ENCODE assay signal across 12 mouse cellular contexts in the genomic region with DNA sequence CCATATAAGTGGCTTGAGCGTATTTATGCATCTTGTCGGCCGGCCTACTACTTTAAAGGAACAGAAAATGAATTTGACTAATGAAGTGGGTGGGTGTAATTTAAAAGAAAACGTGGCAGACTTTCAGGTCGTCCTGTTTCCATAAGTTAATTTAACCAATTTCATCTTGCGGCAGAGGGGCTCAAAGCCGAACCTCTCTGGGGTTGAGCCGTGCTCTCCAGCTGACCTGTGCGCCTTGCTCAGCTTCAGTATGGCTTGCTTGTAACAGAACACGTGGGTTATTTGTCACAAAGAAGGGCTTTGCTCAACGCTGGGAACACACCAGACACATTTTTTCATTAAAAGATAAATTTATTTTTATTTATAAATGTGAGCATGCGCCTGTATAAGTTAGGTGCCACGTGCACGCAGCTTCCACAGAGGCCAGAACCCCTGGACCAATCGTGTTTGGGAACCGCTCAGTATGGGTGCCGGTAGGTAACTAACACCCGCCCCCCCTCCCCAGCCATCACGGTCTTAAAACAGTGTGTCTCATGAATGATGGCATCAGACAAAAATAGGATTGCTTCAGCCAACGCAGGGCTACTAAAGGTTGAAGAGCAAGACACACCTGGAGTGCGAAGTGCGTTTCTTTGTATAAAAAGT.
DNase-seq lines count a peak whose midpoint lies in the region; ATAC-seq and TF ChIP-seq lines count a peak whose summit lies in the region.
"Had no signal": no experiment of that assay in that cellular context is flagged by ENCODE, and none has a peak within 500 bp of the region (broad histone marks: within the 10 kb centered on the region; RNA-seq: fewer than 3 reads in every experiment).

No protein-coding gene starts in this region.

- no peaks in the 10 kb centered on the region for H3K36me3 ChIP-seq in heart, embryonic 15.5 days
- no peaks in the 10 kb centered on the region for H3K36me3 ChIP-seq in liver, embryonic 15.5 days (replicated peaks)
- no peaks in the 10 kb centered on the region for H3K36me3 ChIP-seq in hindbrain, postnatal 0 days (ENCODE audit: insufficient read depth, low read length)
- no peaks in the 10 kb centered on the region for H3K36me3 ChIP-seq in neural tube, embryonic 15.5 days
- H3K36me3 ChIP-seq: kidney, embryonic 15.5 days had no signal

- ATAC-seq in heart, embryonic 15.5 days (replicated peaks; ENCODE audit: insufficient number of reproducible peaks, insufficient read depth, low FRiP score, low read depth): no peak
- no peak for ATAC-seq in liver, embryonic 15.5 days (ENCODE audit: insufficient read depth)
- ATAC-seq in hindbrain, postnatal 0 days: no peak
- ATAC-seq in neural tube, embryonic 15.5 days (ENCODE audit: low FRiP score): no peak
- ATAC-seq in activated CD4-positive, CD25-positive, alpha-beta regulatory T cell, adult 4 months: no peak

- H3K4me3 ChIP-seq in heart, embryonic 15.5 days: no peak overlapping the region
- H3K4me3 ChIP-seq in liver, embryonic 15.5 days (replicated peaks): no peak overlapping the region
- H3K4me3 ChIP-seq in hindbrain, postnatal 0 days (ENCODE audit: low read length): no peak overlapping the region
- 0 out of 2 replicates have a peak overlapping the region, but pooled peaks have one; percentile 1 for H3K4me3 ChIP-seq in neural tube, embryonic 15.5 days (replicated peaks)
- H3K4me3 ChIP-seq: erythroblast, embryonic 14.5 days; kidney, embryonic 15.5 days had no signal

- WGBS in heart, embryonic 15.5 days: 82% methylated on average over 22 of the region's 22 CpGs
- whole genome bisulfite sequencing in liver, embryonic 15.5 days (ENCODE audit: insufficient replicate concordance): 75% methylated on average over 22 of the region's 22 CpGs
- 74% methylated on average over 22 of the region's 22 CpGs for WGBS in hindbrain, postnatal 0 days
- WGBS in neural tube, embryonic 15.5 days: 69% methylated on average over 22 of the region's 22 CpGs

- H3K9me3 ChIP-seq in heart, embryonic 15.5 days (replicated peaks): no peaks in the 10 kb centered on the region
- no peaks in the 10 kb centered on the region for H3K9me3 ChIP-seq in liver, embryonic 15.5 days (replicated peaks)
- no peaks in the 10 kb centered on the region for H3K9me3 ChIP-seq in hindbrain, postnatal 0 days (ENCODE audit: low read length)
- no peaks in the 10 kb centered on the region for H3K9me3 ChIP-seq in neural tube, embryonic 15.5 days (replicated peaks)
- H3K9me3 ChIP-seq: kidney, embryonic 15.5 days had no signal

- intact Hi-C loops in heart, postnatal 36 days (cut with DNase I): no loop called here

- peak overlapping the region; percentile 52 for H3K27ac ChIP-seq in heart, embryonic 15.5 days
- H3K27ac ChIP-seq in liver, embryonic 15.5 days (replicated peaks): no peak overlapping the region
- H3K27ac ChIP-seq in hindbrain, postnatal 0 days: no peak overlapping the region
- H3K27ac ChIP-seq in neural tube, embryonic 15.5 days (replicated peaks): no peak overlapping the region
- H3K27ac ChIP-seq: kidney, embryonic 15.5 days; stomach, postnatal 0 days had no signal

- no peaks in the 10 kb centered on the region for H3K27me3 ChIP-seq in heart, embryonic 15.5 days
- no peaks in the 10 kb centered on the region for H3K27me3 ChIP-seq in liver, embryonic 15.5 days
- no peaks in the 10 kb centered on the region for H3K27me3 ChIP-seq in hindbrain, postnatal 0 days (ENCODE audit: insufficient read depth, low read length)
- H3K27me3 ChIP-seq in neural tube, embryonic 15.5 days (replicated peaks): peaks cover 3% of the 10 kb centered on the region; the same call in 1 of the 2 replicates
- H3K27me3 ChIP-seq: kidney, embryonic 15.5 days had no signal

- TF ChIP-seq CTCF in hindbrain, postnatal 0 days (IDR thresholded peaks at IDR 0.05; ENCODE audit: low read depth): no peak

- no peak for DNase-seq in heart, postnatal 36 days
- no peak for DNase-seq in liver
- DNase-seq in hindbrain, postnatal 0 days (ENCODE audit: low spot score): no peak
- no peak for DNase-seq in cerebellum, adult 11-12 months
- DNase-seq: cerebellum, adult 9-10 months had no signal

- H3K4me1 ChIP-seq in heart, embryonic 15.5 days (replicated peaks): peaks cover 15% of the 10 kb centered on the region
- H3K4me1 ChIP-seq in liver, embryonic 15.5 days (replicated peaks): 0 out of 2 replicates have a peak, but pooled peaks cover 4% of the 10 kb centered on the region
- peaks cover 4% of the 10 kb centered on the region; the same call in 1 of the 2 replicates for H3K4me1 ChIP-seq in hindbrain, postnatal 0 days (ENCODE audit: insufficient read depth, low read length)
- peaks cover 8% of the 10 kb centered on the region; the same call in 1 of the 2 replicates for H3K4me1 ChIP-seq in neural tube, embryonic 15.5 days
- H3K4me1 ChIP-seq: kidney, embryonic 15.5 days had no signal

- no peak overlapping the region for H3K9ac ChIP-seq in heart, embryonic 15.5 days
- no peak overlapping the region for H3K9ac ChIP-seq in liver, embryonic 15.5 days
- H3K9ac ChIP-seq in hindbrain, postnatal 0 days (replicated peaks; ENCODE audit: low read length): no peak overlapping the region
- no peak overlapping the region for H3K9ac ChIP-seq in neural tube, embryonic 15.5 days (replicated peaks)
- H3K9ac ChIP-seq: kidney, embryonic 15.5 days had no signal

- peak overlapping the region; percentile 58 for H3K4me2 ChIP-seq in heart, embryonic 15.5 days
- 0 out of 2 replicates have a peak overlapping the region, but pooled peaks have one; percentile 27 for H3K4me2 ChIP-seq in liver, embryonic 15.5 days
- H3K4me2 ChIP-seq in hindbrain, postnatal 0 days (ENCODE audit: low read depth, low read length): peak overlapping the region; percentile 48; the same call in 1 of the 2 replicates
- peak overlapping the region; percentile 42 for H3K4me2 ChIP-seq in neural tube, embryonic 15.5 days
- H3K4me2 ChIP-seq: kidney, embryonic 15.5 days had no signal
